Mouse (Mus musculus) liver, embryonic 13.5 days (tissue): ENCODE measurements around the gene Tnfrsf11a. TPM values are rescaled to one million over a fixed set of nuclear protein-coding genes. Genes with fewer than 3 reads are reported as not detected.

Experiments used
- ATAC-seq: fragments of 200-750 bp; cut with Nextera tagmentation; 2 replicates; pipeline ENCODE4 v1.8.0; 2017; ENCODE audit warnings: low read depth, mild to moderate bottlenecking, moderate number of reproducible peaks, moderate library complexity
- DNase-seq: peaks from one replicate; pipeline ENCODE4 v3.0.0; 2022
- H3K27ac ChIP-seq: fragments of 300-500 bp; sonication (generic); 2 replicates; pipeline ENCODE4 v1.5.1; 2015; ENCODE audit warnings: moderate library complexity, mild to moderate bottlenecking, inconsistent platforms
- H3K27me3 ChIP-seq: fragments of 300-500 bp; sonication (generic); 2 replicates; pipeline ENCODE4 v1.6.1; 2015; ENCODE audit warnings: mild to moderate bottlenecking, inconsistent platforms
- H3K36me3 ChIP-seq: fragments of 300-500 bp; sonication (generic); 2 replicates; pipeline ENCODE4 v1.6.1; 2015; ENCODE audit warnings: mild to moderate bottlenecking, inconsistent platforms
- H3K4me1 ChIP-seq: fragments of 300-500 bp; sonication (generic); replicated peaks from 2 replicates; pipeline ENCODE4 v1.6.1; 2015; ENCODE audit warnings: inconsistent platforms
- H3K4me2 ChIP-seq: fragments of 300-500 bp; sonication (generic); 2 replicates; pipeline ENCODE4 v1.6.1; 2015; ENCODE audit warnings: inconsistent platforms, mild to moderate bottlenecking, moderate library complexity
- H3K4me3 ChIP-seq: fragments of 300-500 bp; sonication (generic); replicated peaks from 2 replicates; pipeline ENCODE4 v1.5.1; 2015; ENCODE audit warnings: mild to moderate bottlenecking, inconsistent platforms
- H3K9ac ChIP-seq: fragments of 300-500 bp; sonication (generic); 2 replicates; pipeline ENCODE4 v1.6.1; 2015; ENCODE audit warnings: mild to moderate bottlenecking, inconsistent platforms
- H3K9me3 ChIP-seq: fragments of 300-500 bp; sonication (generic); replicated peaks from 2 replicates; pipeline ENCODE4 v1.6.1; 2016; ENCODE audit warnings: inconsistent platforms
- WGBS: fragments of 180-500 bp; shearing (Covaris S2); methylation state at CpG from one replicate; pipeline ENCODE4 v1.1.7; 2015; ENCODE audit not compliant: insufficient replicate concordance; 5-methylcytosine and 5-hydroxymethylcytosine counted together
- polyA plus RNA-seq: library from polyadenylated mRNA; unstranded; fragments of >200 nt; fragmentation: Nextera tagmentation; extraction: Ambion mirVana; gene quantifications from 2 replicates; pipeline ENCODE4 v1.2.1, GENCODE M21; 2015

Gene Tnfrsf11a
- polyA plus RNA-seq, 1 experiment from 2014 or later: 0.40 TPM

DNA sequence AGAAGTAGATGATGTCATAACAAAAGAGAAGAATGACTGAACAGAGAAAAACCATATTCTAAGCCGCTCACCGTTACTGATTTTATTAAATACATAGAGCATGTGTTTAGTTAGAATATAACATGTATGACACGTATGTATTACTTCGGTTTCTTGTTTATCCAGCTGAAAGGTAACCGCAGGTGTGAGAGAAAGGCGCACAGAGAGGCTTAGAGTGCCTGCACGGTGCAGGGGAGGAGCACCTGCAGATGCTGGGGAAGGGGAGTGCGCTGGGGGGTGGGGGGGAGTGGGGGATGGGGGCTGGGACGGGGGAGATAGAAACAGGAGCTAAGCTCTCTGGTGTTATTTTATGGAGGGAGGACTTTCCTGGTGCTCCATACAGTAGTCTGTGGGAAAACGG is 62.4 kb downstream of the Tnfrsf11a start:
- Histone ChIP-seq H3K9ac (no peak overlapping the region), H3K27ac (no peak overlapping the region), H3K36me3 (no peaks in the 10 kb centered on the region), H3K4me3 (no peak overlapping the region), H3K27me3 (peaks cover 27% of the 10 kb centered on the region), H3K4me2 (no peak overlapping the region), H3K4me1 (0 out of 2 replicates have a peak, but pooled peaks cover 2% of the 10 kb centered on the region), H3K9me3 (no peaks in the 10 kb centered on the region)
- WGBS: 25% methylated on average over 10 of the region's 10 CpGs
- ATAC-seq (no peak), DNase-seq (no peak)

DNA sequence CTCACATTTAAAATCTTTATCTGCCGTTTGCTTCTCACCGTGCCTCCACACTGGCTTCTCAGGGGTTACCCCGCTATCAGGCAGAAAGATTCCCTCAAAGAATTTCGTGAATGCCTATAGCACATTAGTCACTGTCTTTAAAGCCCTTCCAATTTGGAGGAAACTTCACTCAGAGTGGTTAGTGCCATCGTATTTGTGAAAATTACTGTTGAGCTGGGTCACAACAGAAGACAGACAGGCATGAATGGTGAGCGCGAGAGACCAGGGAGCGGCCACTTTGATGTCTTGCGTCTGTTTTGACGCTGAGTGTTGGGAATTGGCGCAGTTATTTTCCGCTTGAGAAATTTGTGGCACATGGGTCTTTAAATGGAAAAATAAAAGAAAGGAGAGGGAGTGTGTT is 62.9 kb downstream of the Tnfrsf11a start:
- DNase-seq: no peak
- no peak overlapping the region for H3K9ac ChIP-seq
- no peaks in the 10 kb centered on the region for H3K36me3 ChIP-seq
- 0 out of 2 replicates have a peak, but pooled peaks cover 2% of the 10 kb centered on the region for H3K4me1 ChIP-seq
- H3K27ac ChIP-seq: no peak overlapping the region
- H3K9me3 ChIP-seq: no peaks in the 10 kb centered on the region
- no peak overlapping the region for H3K4me3 ChIP-seq
- H3K4me2 ChIP-seq: no peak overlapping the region
- 6% methylated on average over 12 of the region's 12 CpGs for WGBS
- peaks cover 27% of the 10 kb centered on the region for H3K27me3 ChIP-seq
- no peak for ATAC-seq

DNA sequence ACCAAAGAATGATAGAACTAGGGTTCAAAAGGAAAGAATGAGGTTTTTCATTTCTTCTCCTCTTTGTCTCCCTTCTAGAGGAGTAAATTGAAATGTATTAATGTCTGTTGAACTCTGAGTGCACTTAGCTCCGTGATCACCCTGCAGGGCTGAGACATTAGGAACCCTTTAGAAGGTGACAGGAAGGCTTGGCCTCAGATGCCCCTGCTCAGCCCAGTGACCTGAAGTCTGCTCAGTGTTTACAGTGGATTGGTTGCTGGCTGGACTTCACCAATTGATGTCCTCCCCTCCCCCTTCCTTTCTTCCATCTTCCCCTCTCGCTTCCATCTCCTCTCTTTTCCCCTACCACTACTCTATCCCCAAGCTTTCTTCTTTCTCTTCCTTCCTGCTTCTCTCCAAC is 63.3 kb downstream of the Tnfrsf11a start:
- no peaks in the 10 kb centered on the region for H3K9me3 ChIP-seq
- H3K36me3 ChIP-seq: no peaks in the 10 kb centered on the region
- DNase-seq: no peak
- WGBS: 5% methylated on average over 2 of the region's 2 CpGs
- H3K27ac ChIP-seq: no peak overlapping the region
- no peak overlapping the region for H3K9ac ChIP-seq
- 0 out of 2 replicates have a peak, but pooled peaks cover 2% of the 10 kb centered on the region for H3K4me1 ChIP-seq
- H3K4me2 ChIP-seq: no peak overlapping the region
- peaks cover 27% of the 10 kb centered on the region for H3K27me3 ChIP-seq
- no peak overlapping the region for H3K4me3 ChIP-seq
- no peak; the same call in 1 of the 2 replicates for ATAC-seq

- no peak overlapping the region for H3K4me3 ChIP-seq
These were observed 64.0 kb downstream of the Tnfrsf11a start for GRCm38 (mm10) chr1:105844341-105845006.

GRCm38 (mm10) chr1:105846431-105846830 is 65.9 kb downstream of the Tnfrsf11a start:
- Histone ChIP-seq H3K9ac (no peak overlapping the region), H3K4me3 (no peak overlapping the region), H3K27me3 (peaks cover 27% of the 10 kb centered on the region), H3K4me1 (peaks cover 14% of the 10 kb centered on the region), H3K9me3 (no peaks in the 10 kb centered on the region), H3K36me3 (no peaks in the 10 kb centered on the region), H3K27ac (no peak overlapping the region), H3K4me2 (no peak overlapping the region)
- ATAC-seq (no peak), DNase-seq (no peak)
- 67% methylated on average over 2 of the region's 2 CpGs for WGBS

More at GRCm38 (mm10) chr1:105844341-105845006, 64.0 kb downstream of the Tnfrsf11a start:
- H3K36me3 ChIP-seq: no peaks in the 10 kb centered on the region
- DNase-seq (no peak), ATAC-seq (no peak)
- H3K27me3 ChIP-seq: peaks cover 27% of the 10 kb centered on the region
- H3K4me1 ChIP-seq: 0 out of 2 replicates have a peak, but pooled peaks cover 2% of the 10 kb centered on the region
- H3K4me2 ChIP-seq: no peak overlapping the region
- no peak overlapping the region for H3K27ac ChIP-seq
- H3K9ac ChIP-seq: no peak overlapping the region
- no peaks in the 10 kb centered on the region for H3K9me3 ChIP-seq
- WGBS: 19% methylated on average over 28 of the region's 28 CpGs

DNA sequence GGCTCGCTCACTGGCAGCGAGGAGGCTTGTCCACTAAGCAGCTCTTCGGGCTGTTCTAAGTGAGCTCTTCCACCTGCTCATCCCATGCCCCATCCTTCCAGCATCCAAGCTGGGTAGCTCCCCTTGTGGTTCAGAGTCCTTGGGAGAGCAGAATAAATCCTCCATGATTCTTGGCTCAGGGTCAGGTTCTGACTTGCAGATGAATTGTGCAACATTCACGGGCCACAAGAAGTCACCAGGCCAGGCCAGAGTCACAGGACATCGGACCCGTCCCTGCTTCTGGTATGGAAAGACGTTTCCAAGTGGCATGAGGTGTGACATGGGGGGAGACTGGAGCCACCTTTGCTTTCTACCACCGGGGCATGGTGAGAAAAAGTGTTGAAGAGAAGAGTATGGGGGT is 68.3 kb downstream of the Tnfrsf11a start:
- Histone ChIP-seq H3K4me2 (no peak overlapping the region), H3K9ac (no peak overlapping the region), H3K36me3 (no peaks in the 10 kb centered on the region), H3K4me1 (peaks cover 20% of the 10 kb centered on the region), H3K27ac (no peak overlapping the region), H3K9me3 (no peaks in the 10 kb centered on the region), H3K27me3 (peaks cover 11% of the 10 kb centered on the region), H3K4me3 (no peak overlapping the region)
- ATAC-seq (no peak), DNase-seq (no peak)
- WGBS: 76% methylated on average over 8 of the region's 8 CpGs

DNA sequence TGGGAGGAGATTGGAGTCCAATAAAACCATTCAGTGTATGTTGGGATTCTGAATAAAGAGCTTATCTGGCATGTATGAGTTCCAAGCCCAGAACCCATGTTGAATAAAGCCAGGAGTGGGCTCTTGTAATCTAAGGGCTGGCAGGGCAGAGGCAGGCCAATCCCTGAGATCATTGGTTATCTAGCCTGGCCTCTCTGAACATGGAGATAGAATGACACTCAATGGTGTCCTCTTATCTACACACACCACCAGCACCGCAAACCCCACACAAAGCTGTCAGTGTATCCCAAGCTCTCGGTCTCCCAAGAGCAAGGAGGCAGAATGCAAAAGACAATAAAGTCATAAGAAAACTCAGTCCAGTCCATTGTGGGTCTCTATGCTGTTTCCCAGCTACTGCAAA is 70.8 kb downstream of the Tnfrsf11a start:
- 25% methylated on average over 2 of the region's 2 CpGs for WGBS
- Histone ChIP-seq H3K4me1 (peaks cover 18% of the 10 kb centered on the region), H3K4me3 (no peak overlapping the region), H3K9me3 (no peaks in the 10 kb centered on the region), H3K36me3 (no peaks in the 10 kb centered on the region), H3K4me2 (no peak overlapping the region), H3K27ac (no peak overlapping the region), H3K9ac (no peak overlapping the region), H3K27me3 (no peaks in the 10 kb centered on the region)
- peak; percentile 63 for DNase-seq
- peak; percentile 99 for ATAC-seq

GRCm38 (mm10) chr1:105859740-105860139 is 79.2 kb downstream of the Tnfrsf11a start:
- Histone ChIP-seq H3K36me3 (no peaks in the 10 kb centered on the region), H3K4me2 (no peak overlapping the region), H3K27ac (no peak overlapping the region), H3K9me3 (no peaks in the 10 kb centered on the region), H3K4me1 (peaks cover 6% of the 10 kb centered on the region), H3K4me3 (no peak overlapping the region), H3K27me3 (no peaks in the 10 kb centered on the region), H3K9ac (no peak overlapping the region)
- ATAC-seq (no peak), DNase-seq (no peak)
- WGBS: 68% methylated on average over 2 of the region's 2 CpGs

DNA sequence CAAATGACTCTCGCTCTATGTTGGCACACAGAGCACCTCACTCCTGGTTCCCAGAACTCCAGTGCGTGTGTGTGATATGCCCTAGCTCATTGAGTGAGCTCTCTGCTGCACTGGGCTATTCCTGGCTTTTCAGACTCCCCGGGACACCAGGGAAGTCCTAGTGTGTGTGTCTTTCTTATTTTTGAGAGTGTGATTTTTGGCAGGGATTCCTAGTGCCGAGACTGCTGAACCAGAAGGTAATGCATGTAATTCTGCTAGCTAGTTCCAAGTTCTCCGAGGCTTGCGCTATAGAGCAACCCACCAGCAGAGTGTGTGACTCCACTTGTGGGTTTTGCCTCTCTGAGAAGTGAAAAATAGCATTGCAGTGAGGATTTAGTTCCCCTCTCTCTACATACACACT is 96.1 kb downstream of the Tnfrsf11a start:
- Histone ChIP-seq H3K36me3 (no peaks in the 10 kb centered on the region), H3K4me2 (no peak overlapping the region), H3K27me3 (no peaks in the 10 kb centered on the region), H3K27ac (no peak overlapping the region), H3K9me3 (no peaks in the 10 kb centered on the region), H3K4me3 (no peak overlapping the region), H3K4me1 (no peaks in the 10 kb centered on the region), H3K9ac (no peak overlapping the region)
- no peak for DNase-seq
- WGBS: 60% methylated on average over 6 of the region's 6 CpGs
- no peak for ATAC-seq

GRCm38 (mm10) chr1:105877808-105878207 is 97.3 kb downstream of the Tnfrsf11a start:
- no peak overlapping the region for H3K27ac ChIP-seq
- WGBS: 62% methylated on average over 5 of the region's 5 CpGs
- H3K27me3 ChIP-seq: no peaks in the 10 kb centered on the region
- ATAC-seq (no peak), DNase-seq (no peak)
- no peak overlapping the region for H3K4me2 ChIP-seq
- H3K36me3 ChIP-seq: no peaks in the 10 kb centered on the region
- H3K4me1 ChIP-seq: no peaks in the 10 kb centered on the region
- no peaks in the 10 kb centered on the region for H3K9me3 ChIP-seq
- H3K9ac ChIP-seq: no peak overlapping the region
- no peak overlapping the region for H3K4me3 ChIP-seq

DNA sequence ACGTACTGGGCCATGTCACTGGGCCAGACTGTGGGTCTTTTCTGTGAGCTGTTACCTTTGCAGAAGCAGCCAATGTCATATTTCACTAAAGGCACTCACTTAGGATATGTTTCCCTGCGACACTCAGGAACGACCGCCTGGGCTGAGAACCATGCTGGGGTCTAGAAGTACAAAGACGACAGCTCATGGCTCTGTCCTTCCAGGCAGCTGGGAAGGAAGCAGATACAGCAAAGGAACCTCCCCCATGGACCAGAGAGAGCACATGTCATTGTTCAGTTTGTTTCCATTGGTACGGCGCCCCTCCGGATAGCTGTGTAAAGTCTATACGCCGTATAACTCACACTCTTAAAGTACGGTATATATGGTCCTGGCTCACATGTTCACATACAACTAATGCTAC is 97.9 kb downstream of the Tnfrsf11a start:
- Histone ChIP-seq H3K4me1 (no peaks in the 10 kb centered on the region), H3K36me3 (no peaks in the 10 kb centered on the region), H3K4me2 (no peak overlapping the region), H3K27me3 (no peaks in the 10 kb centered on the region), H3K9ac (no peak overlapping the region), H3K9me3 (no peaks in the 10 kb centered on the region), H3K4me3 (no peak overlapping the region), H3K27ac (no peak overlapping the region)
- ATAC-seq: no peak
- WGBS: 79% methylated on average over 11 of the region's 11 CpGs
- no peak for DNase-seq
